Mouse (Mus musculus) adrenal gland, postnatal 14 days (tissue): Measurements from ENCODE around the gene Itih2. TPM values are rescaled to one million over a fixed set of nuclear protein-coding genes. Genes with fewer than 3 reads are reported as not detected.

Experiments
- DNase-seq: peaks from one replicate; pipeline ENCODE4 v3.0.0; 2021; ENCODE audit warnings: mixed read lengths
- long read RNA-seq, 2 experiments: library from polyadenylated mRNA; stranded (forward); transcript quantifications; one replicate each; pipeline ENCODE4 v2.0.0; 2021
- total RNA-seq: library from RNA; stranded (reverse); gene quantifications from 2 replicates; pipeline ENCODE4 v1.2.3, GENCODE M21; 2021

The Itih2 gene
- total RNA-seq = 14.6 and 184 TPM in 2 replicates
- long read RNA-seq, experiment 1, partial matches to known transcripts = 1 of 4 reads
- long read RNA-seq, experiment 1, other reads (novel, unspliced or antisense) = 0 of 4 reads
- long read RNA-seq, experiment 2, transcript Itih2-201 (21 exons, 3,100 nt) = major isoform, 35 of 59 reads
- long read RNA-seq, experiment 2, partial matches to known transcripts = 16 of 59 reads
- long read RNA-seq, experiment 2, other reads (novel, unspliced or antisense) = 8 of 59 reads

- no peak for DNase-seq
Observed at GRCm38 (mm10) chr2:10131296-10131695, at the start of gene Itih2. Gene Itih2 (minus strand): TSS chr2:10131396.

GRCm38 (mm10) chr2:10169991-10170390 lies 38.8 kb upstream of the Itih2 start:
- DNase-seq = peak; percentile 27

DNA sequence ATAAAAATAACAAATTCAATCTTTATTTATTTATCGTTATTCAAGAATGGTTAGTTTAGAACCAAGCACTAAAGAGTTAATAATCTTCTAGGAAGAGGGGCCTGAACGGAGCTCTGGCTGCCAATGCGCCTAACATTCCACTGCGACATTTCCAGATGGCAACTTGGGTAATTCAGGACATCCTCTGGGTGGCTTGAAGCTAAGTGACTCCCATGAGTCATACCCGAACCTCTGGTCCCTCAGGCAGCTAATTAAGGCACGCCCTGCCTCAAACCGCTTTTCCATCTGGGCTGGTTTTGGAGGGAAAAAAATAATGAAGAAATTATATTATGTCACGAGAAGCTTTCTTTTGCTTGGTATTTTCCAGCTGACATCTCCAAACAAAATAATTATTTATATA lies 36.8 kb upstream of the Itih2 start:
- no peak for DNase-seq

DNA sequence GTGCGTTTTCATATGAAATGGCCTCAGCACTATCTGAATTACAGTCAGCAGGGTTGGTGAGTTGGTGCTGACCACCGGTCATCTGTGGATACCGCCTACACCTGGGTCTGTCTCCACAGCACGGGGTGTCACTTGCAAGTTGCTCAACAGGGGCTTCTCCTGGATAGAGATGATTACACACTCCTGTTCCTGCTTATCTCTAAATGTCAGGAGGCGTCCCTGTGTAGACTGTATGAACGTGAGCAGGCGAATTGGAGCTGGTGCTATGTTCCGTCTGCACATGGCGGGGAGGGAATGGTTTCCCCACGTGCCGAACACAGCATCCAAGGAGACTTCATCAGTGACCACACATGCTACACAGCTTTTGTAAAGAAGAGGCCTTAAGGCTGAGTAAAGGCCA lies 36.1 kb upstream of the Itih2 start:
- DNase-seq = no peak

DNA sequence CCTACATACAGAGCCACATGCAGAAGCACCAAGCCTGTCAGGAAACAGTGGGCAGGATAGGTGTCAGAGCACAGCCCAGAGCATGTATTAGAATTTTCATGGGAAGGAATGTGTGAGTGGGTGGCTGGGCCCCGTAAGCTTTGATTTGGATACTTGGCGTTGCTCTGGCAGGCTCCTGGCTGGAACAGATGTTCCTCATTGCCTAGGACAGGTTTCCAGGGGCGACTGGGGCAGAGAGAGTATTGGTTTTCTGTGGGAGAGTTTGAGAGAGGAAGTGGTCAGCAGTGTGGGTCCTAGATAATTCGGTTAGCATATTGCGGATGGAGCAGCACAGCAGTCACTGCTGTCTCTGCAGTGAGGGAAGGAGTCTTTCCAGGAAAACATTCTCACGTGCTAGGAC lies 35.4 kb upstream of the Itih2 start:
- DNase-seq = no peak

DNA sequence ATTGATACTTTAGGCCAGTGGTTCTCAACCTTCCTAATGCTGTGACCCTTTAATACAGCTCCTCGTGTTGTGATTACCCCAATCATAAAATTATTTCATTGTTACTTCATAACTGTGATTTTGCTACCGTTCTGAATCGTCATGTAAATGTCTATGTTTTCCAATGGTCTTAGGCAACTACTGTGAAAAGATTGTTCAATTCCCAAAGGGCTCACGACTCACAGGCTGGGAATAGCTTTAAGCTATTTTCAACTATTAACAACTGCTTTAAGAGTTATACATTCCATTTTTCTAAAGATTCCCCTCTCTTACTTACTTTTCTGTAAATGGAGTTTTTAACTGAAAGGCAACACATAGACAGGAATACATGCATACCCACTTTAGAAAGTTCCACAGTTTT lies 30.8 kb upstream of the Itih2 start:
- no peak for DNase-seq

GRCm38 (mm10) chr2:10157184-10157583 lies 26.0 kb upstream of the Itih2 start:
- no peak for DNase-seq

GRCm38 (mm10) chr2:10153201-10154075 lies 22.2 kb upstream of the Itih2 start, which contains the start of gene Itih5:
Gene Itih5 (plus strand): TSS chr2:10153571.
- DNase-seq = peak; percentile 82

- no peak for DNase-seq
Observed at GRCm38 (mm10) chr2:10152590-10152989, 21.4 kb upstream of the Itih2 start.

GRCm38 (mm10) chr2:10147176-10147575 lies 16.0 kb upstream of the Itih2 start:
- DNase-seq = peak; percentile 35

GRCm38 (mm10) chr2:10145514-10145913 lies 14.3 kb upstream of the Itih2 start:
- DNase-seq = no peak

- peak; percentile 76 for DNase-seq
Observed at GRCm38 (mm10) chr2:10142472-10143454, 11.6 kb upstream of the Itih2 start.

GRCm38 (mm10) chr2:10140456-10140855 lies 9.3 kb upstream of the Itih2 start:
- no peak for DNase-seq

DNA sequence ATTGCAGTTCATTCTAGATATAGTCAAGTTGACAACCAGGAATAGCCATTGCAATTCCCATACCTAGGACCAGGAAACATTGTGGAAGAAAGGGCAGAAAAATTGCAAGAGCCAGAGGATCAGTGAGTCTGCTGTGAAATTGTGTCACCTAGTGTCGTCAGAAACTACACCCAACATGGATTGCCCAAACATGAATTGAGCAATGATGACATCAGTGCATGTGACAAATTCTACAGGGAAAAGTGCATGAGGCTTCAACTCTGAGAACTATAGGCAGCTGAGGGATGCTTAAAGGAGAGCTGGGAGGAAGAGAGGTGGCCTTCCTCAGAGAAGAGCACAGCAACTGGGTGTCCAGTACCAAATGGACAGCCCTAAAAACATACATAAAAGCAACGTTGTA lies 6.1 kb upstream of the Itih2 start:
- DNase-seq = no peak

DNA sequence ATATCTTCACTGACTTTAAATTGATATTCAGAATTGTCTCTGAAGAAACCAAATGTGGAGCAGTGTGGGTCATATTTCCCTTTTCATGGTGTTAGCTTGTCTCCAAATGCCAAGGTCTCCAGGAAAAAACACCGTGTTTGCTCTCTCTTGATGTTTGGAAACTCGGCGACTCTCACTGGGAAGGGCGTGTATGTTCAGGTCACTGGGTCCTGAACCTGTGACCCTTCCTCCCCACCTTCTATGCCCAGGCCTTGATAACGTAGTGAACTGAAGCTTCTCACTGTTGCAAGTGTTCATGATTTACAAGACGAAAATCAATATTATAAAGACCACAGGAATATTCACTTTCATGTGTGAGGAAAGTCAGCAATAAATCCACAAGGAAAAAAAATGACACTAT lies 2.7 kb upstream of the Itih2 start:
- no peak for DNase-seq

- DNase-seq = no peak
Observed at GRCm38 (mm10) chr2:10132128-10132527, 932 bp upstream of the Itih2 start.

- DNase-seq = no peak
Observed at GRCm38 (mm10) chr2:10130341-10130990, 730 bp downstream of the Itih2 start.

DNA sequence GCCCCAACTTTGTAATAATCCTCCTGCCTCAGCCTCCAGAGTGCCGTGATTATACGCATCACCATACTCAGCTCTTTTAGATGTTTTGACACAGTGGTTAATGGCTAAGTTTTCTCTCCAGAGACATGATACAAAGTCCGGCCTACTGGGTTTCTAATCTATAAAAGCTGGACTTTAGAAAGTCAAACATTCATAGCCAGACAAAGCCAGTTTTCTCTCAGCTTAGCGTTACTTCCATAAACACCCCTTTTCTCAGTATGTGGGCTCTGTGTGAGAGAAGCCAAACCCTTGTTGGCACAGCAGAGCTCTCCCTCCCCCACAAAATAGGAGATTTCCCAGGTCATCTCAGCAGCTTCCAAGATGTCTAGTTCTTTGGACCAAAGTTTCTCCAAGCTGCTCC lies 2.6 kb downstream of the Itih2 start:
- DNase-seq = no peak

DNA sequence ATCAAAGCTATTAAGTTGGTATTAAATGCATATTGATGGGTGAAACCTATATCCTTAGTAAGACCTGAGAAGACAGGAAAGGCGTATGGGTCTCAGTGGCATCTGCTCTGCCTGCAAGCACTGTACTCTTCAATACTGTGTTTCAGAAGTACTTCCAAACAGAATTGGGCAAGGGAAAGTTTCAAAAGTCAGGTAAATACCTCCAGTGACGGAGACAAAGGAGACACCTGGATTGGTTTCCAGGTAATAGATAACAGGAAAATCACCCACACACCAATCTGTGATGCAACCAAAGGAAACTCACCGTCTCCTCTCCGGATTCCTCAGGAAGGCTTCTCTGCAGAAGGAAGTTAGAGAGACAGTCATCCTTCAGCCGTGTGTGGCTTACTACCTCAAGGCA lies 3.7 kb downstream of the Itih2 start:
- no peak for DNase-seq

- DNase-seq = no peak
Observed at GRCm38 (mm10) chr2:10126122-10126521, 5.1 kb downstream of the Itih2 start.

DNA sequence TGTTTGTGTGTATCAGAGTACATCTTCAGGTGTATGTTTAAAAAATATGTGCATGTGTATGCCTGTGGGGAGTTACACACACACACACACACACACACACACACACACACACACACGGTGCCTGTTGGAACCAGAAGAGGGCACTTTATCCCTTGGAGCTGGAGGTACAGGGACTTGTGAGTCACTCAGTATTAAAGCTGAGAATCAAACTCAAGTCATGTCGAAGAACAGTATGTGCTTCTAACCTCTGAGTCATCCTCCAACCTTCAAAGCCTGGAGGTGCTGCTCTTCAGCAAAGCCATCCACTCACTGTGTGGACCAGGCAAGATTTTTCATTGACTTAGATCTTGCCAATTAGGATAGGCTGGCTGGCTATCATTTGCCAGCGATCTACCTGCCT lies 9.4 kb downstream of the Itih2 start:
- DNase-seq = peak; percentile 41

DNA sequence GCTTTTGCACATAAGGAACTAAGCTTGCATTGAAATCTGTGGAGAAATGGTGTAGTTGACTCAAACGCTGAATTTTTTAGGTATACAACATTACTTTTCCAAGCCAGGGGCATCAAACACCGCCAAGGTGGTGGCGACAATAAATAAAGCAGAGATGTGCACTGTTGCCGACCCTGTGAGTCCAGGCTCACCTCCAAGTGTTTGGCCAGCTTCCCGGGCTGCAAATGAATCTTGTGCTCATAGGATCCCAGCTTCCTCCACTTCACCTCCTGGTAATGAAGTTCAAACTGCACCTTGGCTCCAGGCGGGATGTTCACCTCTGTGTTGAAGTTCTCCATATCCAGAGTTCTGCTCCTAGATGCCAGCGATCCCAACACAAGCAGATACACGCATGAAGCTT lies 11.9 kb downstream of the Itih2 start:
- DNase-seq = no peak
